Mouse (Mus musculus) layer of hippocampus, adult 18-20 months (tissue): Measurements from ENCODE around the gene Zfp747. TPM values are rescaled to one million over a fixed set of nuclear protein-coding genes. Genes with fewer than 3 reads are reported as not detected.
"Not testable (repeated sequence)": the region's sequence is repeated elsewhere in the genome, so short reads cannot be mapped to it uniquely, and the experiment has no call there.

Experiments used
- DNase-seq, 2 experiments: peaks; one replicate each; pipeline ENCODE4 v3.0.0; 2022; ENCODE audit warnings: low spot score in 2 of 2
- long read RNA-seq: library from polyadenylated mRNA; stranded (forward); transcript quantifications from one replicate; pipeline ENCODE4 v2.0.0, GENCODE M21; 2021
- total RNA-seq, 2 experiments: library from RNA; stranded (reverse); gene quantifications; 2 replicates each; pipeline ENCODE4 v1.2.3; 2021

Gene Zfp747
- total RNA-seq, result 1 to 10 TPM; 6.3 to 7.5 TPM
- long read RNA-seq, transcript Zfp747-201 (3 exons, 2,684 nt), result major isoform, 5 of 7 reads
- long read RNA-seq, partial matches to known transcripts, result 0 of 7 reads
- long read RNA-seq, other reads (novel, unspliced or antisense), result 0 of 7 reads

DNA sequence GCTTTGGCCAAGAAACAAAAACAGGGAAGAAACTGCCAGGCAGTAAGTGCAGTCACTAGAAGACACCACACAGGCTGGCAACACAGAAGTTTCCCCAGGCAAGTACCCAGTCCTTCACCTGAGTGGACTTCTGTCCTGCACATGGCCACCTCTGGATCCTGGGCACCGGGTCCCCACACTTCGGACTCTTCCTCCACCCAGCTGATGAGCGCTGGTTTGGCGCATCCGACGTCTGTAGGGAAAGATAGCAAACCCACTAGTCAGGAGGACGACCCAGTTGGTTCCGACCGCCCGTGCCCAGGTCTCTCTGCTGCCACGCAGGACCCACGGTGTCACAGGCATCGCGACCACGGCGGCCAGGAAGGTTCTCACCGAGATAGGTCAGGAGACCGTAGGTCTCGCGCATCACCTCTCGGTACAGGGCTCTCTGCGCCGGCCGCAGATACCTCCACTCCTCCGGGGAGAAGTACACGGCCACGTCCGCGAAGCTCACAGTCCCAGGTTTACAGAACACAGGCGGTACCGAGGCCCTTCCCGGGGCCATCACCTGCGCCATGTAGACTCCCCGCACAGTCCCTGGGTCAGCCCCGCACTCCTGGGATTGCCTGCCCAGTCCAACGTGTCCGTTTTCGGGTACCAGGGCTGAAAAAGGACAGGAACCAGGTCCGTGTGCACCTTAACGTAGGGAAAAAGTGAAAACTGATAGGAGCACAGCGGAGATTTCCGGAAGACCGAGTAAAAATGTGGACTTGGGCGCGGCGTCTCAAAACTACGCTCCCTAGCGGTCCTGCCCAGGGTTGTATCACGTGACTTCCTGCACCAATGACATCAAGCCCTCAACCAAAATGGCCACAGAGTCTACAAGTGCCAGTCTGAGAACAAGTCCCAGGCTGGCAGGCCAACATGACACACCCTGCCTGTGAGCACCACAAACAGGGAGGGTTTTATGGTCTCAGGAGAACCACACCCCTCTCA lies at the start of gene Zfp747:
Gene Zfp747 (minus strand): TSS at position 780 of the 975 bp plus-strand sequence.
- peak; percentile 86 to 97 for DNase-seq

DNA sequence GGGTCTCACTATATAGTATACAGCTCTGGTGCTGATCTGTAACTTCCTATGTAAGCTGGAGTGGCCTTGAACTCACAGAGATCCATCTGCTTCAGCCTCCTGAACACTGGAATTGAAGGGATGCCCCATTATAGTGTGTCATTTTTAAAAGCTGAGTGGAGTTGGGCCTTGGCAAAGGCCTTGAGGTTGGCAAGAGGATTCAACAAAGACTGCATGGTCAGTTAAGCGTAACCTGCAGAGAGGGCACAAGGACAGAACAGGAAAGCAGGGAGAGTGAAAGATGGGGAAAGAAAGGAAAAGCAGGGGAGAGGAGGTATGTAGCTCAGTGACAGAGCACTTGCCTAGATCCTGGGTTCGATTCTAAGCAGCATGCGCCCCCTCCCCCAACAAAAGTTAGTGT lies 49.4 kb upstream of the Zfp747 start:
- no peak for DNase-seq

DNA sequence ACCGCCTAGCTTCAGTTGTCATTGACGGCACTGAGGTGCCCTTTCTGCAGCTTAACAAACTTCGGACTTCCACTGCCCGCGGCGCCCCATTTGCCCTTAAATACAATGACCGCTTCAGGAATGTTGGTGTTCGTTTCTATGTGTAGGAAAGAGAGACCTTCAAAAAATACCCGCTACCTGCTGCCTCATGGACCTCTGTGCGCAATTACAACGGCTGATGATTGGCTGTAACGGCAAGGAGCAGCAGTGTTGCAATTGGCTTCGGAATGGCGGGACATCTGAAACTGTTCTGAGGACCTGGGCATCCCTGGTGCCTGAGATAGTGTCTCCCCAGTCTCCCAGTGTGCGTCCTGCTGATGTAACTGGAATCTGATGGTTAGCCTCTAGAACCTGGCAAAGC lies 46.4 kb upstream of the Zfp747 start:
- DNase-seq, result peak; percentile 11 to 55

DNA sequence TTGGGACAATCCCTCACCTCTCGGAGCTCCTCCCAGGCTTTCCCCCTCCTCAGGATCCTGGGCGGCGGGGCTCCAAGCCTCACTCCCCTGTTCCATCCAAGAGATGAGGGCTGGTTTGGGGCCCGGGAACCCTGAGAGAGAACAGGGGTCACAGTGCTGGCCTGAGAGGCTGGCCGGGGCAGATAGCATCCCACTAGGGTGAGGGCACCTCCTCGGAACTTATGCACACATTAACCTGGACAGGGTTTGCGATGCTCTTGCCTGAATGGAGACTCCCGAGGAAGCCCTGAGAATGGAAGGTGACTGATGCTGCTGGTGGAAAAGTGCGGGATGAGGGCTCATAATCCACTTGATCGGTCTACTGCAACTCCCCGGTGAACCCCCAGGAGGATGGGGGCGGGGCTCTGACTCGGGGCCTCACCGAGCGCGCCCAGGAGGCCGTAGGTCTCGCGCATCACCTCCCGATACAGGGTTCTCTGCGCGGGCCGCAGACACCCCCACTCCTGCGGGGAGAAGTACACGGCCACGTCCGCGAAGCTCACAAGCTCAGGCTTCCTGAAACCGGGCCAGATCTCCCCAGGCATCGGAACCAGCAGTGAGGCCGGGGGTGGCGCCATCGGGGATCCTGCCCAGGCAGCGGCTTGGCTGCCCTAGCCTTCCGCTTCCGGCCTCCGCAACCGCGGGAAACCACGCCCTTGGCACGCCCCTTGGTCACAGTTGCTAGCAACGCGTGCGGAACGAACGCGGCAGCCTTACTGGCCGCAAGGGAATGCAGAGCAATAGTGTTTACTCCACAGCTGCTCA lies 45.7 kb upstream of the Zfp747 start, which contains the start of gene Zfp688:
Gene Zfp688 (minus strand): TSS at position 681 of the 804 bp plus-strand sequence.
- peak; percentile 87 to 94 for DNase-seq

DNA sequence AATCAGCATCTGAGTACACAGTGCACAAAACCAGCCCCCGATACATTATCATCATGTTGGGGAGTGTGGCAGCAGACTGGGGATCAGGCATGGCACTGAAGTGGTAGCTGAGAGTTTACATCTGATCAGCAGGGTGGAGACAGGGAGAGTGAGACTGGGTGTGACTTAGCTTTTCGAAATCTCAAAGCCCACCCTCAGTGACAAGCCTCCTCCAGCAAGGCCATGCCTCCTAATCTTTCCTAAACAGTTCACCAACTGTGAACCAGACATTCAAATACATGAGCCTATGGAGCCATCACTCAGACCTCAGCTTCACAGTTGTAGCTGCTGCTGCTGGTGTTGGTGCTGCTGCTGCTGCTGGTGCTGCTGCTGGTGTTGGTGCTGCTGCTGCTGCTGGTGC lies 35.6 kb upstream of the Zfp747 start:
- DNase-seq, result no peak

DNA sequence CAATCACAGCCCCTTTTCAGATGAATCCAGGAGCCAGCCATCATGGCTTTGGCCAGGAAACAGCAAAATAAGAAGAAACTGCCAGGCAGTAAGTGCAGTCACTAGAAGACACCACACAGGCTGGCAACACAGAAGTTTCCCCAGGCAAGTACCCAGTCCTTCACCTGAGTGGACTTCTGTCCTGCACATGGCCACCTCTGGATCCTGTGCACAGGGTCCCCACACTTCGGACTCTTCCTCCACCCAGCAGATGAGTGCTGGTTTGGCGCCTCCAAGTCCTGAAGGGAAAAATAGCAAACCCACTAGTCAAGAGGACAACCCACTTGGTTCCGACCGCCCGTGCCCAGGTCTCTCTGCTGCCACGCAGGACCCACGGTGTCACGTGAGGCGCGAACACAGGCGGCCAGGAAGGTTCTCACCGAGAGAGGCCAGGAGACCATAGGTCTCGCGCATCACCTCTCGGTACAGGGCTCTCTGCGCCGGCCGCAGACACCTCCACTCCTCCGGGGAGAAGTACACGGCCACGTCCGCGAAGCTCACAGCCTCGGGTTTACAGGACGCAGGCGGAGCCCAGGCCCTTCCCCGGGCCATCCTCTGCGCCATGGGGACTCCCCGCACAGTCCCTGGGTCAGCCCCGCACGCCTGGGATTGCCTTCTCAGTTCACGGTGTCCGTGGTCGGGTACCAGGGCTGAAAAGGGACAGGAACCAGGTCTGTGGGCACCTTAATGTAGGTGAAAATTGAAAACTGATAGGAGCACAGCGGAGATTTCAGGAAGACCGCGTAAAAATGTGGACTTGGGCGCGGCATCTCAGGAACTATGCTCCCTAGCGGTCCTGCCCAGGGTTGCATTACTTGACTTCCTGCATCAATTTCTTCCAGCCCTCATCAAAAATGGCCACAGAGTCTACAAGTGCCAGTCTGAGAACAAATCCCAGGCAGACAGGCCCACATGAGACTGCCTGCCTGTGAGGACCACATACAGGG lies 30.4 kb upstream of the Zfp747 start, which contains the start of gene Zfp764:
Gene Zfp764 (minus strand): TSS at position 821 of the 986 bp plus-strand sequence.
- peak; percentile 68 to 92 for DNase-seq

DNA sequence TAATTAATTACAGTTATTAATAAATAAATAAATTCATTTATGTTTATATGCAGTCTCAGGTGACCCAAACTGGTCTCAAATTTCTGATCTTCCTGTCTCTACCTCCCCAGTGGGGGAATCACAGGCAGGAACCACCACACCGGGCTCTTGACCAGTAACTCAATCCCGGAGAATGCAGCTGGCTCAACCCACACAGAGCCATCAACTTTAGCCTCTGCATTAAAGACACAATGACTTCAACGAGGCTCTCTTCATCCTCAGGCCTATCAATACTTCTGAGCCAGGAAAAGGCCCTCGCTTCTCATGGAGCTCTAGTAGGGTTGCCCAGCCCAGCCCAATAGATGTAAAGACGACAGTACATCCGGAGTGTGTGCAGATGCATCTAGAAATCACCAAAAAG lies 28.3 kb upstream of the Zfp747 start:
- DNase-seq, result not testable (repeated sequence)

DNA sequence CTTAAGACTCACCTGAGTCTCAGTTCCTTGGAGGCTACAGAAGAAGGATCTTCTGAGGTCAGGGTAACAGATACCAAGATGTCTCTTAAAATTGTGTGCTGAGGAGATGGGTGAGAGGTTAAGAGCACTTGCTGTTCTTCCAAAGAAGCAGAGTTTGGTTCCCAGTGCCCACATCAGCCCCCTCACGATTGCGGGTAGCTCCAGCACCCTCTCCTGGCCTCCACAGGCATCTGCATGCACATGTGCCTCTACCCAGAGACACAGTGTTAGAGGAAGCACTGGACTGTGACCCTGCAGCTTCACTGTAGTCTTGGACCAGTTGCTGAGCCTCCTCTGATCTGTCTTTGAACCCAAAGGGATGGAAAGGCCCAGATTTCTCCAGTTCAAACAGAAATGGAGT lies 27.1 kb upstream of the Zfp747 start:
- no peak for DNase-seq

DNA sequence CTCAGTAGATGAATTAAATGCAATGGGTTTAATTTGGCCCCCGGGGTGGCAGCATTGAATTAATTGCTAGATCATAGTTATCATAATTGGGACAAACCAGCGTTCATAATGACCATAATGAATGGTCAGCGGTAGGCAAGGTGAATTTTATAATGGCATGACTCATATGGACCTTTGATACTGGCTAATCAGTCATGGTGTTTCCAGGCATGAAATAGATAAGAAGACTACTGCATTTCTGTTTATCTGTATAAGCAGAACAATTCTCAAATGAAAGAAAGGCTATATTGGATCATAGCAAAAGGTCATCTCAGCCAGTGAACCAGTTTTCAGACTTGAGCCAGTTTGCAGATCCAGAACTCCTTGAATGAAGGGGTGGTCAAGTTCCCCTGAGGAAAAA lies 24.5 kb upstream of the Zfp747 start:
- no peak for DNase-seq

DNA sequence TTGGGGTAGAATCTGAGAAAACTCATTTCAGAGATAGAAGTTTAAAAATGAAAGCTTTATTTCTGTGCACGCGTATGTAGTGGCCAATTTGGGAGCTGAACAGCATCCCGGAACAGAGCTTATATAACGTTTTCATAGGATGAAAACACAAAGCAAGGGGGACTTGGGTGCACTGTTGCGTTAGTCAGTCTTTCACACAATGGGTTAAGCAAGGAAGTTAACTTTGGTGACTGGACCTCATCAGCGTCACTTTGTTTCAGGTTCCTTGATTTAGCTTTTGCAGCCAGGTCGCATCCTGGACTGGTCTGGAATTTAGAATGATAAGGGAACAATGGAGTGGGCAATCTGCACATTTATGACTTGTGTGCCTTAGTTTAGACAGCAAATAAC lies 18.1 kb upstream of the Zfp747 start:
- no peak for DNase-seq

DNA sequence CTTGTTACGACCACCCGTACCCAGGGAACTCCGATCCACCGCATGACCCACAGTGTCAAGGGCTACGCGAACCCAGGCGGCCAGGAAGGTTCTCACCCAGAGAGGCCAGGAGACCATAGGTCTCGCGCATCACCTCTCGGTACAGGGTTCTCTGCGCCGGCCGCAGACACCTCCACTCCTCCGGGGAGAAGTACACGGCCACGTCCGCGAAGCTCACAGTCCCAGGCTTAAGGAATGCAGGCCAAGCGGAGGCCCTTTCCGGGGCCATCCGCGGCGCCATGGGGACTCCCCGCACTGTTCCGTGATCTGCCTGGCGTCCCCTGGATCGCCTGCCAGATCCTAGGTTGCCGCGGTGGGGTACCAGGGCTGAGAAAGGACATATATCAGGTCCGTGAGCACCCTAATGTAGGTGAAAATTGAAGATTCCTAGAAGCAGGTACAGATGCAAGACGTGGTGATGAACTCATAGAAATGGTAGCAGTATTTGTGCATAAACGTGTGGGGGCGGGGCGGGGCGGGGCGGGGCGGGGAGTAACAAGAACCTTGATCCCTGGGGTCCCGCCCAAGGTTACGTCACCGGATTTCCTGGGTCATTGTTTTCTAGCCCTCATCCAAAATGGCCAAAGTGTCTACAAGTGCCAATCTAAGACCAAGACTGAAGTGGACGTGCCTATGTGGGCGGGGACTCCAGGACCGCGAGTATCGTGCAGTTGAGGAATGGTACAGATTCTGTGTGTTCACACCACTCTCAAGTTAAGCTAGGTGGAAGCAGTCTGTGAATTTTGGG lies 17.5 kb upstream of the Zfp747 start, which contains the start of gene E430018J23Rik:
Gene E430018J23Rik (minus strand): TSS at position 473 of the 787 bp plus-strand sequence.
- DNase-seq, result peak; percentile 91 to 99

DNA sequence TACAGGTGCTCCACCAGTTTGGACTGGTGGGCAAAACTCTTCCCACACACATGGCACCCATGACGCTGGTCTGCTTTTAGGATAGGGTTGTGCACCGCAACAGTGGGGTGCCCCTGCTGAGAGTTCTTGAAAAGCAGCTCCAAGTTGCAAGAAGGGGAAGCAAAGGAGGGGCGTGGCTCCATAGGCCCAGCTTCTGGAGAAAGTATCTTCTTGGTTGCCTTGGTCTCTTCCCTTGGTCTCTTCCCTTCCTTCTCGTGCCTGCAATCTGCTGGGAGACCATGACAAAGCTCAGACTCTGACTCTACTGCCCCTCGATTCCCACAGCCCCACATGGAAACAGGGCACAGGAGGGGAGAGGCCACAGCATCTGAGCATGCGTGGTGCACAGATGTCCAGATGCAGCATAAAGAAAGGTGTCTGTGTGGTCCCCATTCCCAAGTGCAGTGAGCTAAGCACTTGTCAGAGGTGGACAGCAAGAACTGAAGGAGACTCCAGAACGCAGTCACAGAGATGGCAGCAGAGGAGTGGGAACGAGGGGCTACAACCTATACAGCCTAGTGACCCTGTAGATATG lies 16.5 kb upstream of the Zfp747 start:
- no peak for DNase-seq

DNA sequence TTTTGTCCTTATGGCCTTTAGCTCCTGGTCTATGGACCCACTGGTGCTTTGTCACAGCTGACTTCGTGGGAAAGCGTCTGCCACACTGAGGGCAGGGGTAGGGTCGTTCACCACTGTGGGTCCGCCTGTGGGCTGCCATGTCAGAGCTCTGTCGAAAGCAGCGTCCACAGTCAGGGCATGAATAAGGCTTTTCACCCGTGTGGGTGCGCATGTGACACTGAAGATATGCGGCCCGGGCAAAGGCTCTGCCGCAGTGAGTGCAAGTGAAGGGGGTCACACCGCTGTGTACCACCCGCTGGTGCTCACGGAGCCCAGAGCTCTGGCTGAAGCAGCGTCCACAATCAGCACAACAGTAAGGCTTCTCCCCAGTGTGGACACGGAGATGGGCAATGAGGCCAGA lies 15.7 kb upstream of the Zfp747 start:
- no peak for DNase-seq

DNA sequence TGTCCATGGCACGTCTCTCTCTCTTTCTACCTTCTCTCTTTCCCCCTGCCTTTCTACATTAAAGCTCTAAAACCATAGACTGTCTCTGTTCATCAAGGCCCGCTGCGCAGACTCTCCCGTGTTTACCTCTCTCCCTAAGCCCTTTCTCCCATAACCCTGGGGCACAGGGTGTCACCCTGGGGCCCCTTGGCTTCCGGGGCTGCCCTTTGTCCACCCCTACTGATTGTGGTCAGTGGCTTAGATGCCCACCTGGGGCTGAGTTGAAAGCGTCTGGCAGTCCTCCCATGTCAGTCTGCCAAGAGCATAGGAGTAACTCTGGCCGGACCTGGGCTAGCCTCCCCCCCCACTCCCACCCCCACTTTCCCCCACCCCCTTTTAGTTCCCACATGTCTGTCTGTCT lies 14.5 kb upstream of the Zfp747 start:
- DNase-seq, result no peak

DNA sequence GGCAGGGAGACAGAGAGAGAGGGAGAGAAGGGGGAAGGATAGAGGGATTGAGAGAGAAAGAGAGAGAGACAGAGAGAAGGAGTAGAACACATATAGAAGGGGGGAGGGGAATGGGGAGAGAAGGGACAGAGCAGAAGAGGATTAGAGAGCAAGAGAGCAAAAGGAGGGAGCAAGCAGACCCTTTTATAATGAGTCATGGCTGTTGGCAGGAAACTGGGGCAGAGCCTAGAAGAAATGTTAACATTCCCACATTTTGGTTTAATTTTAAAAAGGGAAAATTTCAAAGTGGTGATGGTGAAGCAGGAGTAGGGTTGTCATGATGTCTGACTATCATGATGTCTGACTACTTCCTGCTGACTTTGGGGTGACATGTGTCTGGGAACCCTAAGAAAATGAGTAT lies 12.4 kb upstream of the Zfp747 start:
- not testable (repeated sequence) for DNase-seq

DNA sequence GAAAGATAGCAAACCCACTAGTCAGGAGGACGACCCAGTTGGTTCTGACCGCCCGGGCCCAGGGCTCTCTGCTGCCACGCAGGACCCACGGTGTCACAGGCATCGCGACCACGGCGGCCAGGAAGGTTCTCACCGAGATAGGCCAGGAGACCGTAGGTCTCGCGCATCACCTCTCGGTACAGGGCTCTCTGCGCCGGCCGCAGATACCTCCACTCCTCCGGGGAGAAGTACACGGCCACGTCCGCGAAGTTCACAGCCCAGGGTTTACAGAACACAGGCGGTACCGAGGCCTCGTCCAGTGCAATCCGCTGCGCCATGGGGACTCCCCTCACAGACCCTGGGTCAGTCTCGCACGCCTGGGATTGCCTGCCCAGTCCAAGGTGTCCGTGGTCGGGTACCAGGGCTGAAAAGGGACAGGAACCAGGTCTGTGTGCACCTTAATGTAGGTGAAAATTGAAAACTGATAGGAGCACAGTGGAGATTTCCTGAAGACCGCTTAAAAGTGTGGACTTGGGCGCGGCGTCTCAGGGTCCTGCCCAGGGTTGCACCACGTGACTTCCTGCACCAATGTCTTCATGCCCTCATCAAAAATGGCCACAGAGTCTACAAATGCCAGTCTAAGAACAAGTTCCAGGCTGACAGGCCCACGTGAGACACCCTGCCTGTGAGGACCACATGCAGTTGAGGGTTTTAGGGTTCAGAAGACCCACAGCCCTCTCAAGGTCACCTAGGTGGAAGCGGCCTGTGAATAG lies 11.0 kb upstream of the Zfp747 start, which contains the start of gene 9130019O22Rik:
Gene 9130019O22Rik (minus strand): TSS at position 526 of the 752 bp plus-strand sequence.
- peak; percentile 72 to 97 for DNase-seq

DNA sequence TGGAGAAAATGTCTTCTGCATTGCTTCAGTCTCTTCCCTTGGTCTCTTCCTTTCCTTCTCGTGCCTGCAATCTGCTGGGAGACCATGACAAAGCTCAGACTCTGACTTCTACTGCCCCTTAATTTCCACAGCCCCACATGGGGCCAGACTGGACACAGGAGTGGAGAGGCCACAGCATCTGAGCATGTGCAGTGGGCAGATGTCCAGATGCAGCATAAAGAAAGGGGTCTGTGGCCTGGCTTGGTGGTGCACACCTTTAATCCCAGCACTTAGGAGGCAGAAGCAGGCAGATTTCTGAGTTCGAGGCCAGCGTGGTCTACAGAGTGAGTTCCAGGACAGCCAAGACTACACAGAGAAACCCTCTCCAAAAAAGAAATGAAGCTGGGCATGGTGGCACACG lies 9.7 kb upstream of the Zfp747 start:
- DNase-seq, result not testable (repeated sequence)

DNA sequence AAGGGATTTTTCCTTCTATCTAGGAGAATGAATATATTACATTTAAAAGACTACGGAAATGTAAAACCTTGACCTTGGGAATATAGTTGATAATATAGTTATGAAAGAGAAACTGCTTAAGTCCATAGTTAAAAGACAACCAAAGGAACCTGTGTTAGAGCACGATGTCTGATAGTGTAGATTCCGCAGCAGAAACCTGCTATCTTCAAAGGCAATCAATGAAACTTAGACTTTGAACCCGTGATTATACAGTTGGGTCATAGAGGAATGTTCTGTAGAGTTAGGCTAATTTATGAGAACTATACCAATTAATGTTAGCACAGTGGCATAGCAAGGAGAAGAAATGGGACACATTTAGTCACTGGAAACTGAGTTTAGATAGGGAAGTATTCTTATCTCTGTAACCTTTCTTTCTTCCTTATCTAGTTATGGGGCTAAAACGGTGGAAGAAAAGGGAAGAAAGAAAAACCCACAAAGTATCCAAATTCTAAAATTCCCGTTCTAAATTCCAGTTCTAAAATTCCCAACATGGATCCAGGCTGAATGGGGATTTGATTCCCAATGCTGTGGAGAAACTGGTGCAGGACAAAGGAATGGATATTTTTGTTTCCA lies 2.6 kb upstream of the Zfp747 start:
- no peak for DNase-seq
